Mouse (Mus musculus): ENCODE results near the gene Mrgprb4. TPM values are rescaled to one million over a fixed set of nuclear protein-coding genes. Genes with fewer than 3 reads are reported as not detected.
A peak's percentile ranks its signal among the peaks of the same experiment; 100 is the strongest.

Mrgprb4 gene
- not detected for total RNA-seq (2022)

DNA sequence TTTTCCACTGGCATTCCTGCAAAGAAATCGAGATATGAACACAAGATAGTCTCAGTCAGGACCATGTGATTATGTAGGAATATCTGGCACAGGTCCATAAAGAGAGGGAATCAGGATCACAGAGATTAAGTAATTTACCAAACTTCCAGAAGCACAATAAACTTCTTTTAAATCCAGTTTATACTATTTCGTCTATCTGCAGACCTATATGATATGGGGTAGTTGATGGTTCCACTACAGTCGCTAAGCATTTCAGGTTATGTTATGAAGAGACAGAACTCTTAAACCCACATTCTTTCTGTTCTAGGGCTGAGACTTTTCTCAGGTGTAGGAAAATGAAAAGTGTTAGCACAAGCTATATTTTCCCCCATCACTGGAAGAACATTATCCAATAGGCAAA lies at the start of gene Mrgprb4:
Mrgprb4 (minus strand) TSS at position 101 of the 400 bp plus-strand sequence.
- DNase-seq = no peak

GRCm38 (mm10) chr7:48226114-48226513 lies 27.0 kb upstream of the Mrgprb4 start:
- DNase-seq = no peak

DNA sequence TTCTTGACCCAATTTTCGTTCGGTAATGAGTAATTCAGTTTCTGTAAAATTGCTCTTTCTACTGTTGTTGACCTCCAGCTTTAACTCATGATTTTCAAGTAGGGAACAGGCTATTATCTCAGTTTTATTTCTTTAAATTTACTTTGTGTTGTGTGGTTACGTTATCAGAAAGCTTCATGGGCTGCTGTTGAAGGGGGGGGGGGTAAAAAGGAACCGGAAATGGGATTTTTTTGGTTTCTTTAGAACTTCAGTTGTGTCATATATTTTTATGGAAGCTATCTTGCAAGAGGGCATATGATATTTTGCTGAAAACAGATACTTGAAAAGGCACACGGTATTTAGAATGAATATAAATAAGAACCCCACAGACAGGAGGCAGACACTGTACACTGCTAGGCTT lies 26.0 kb upstream of the Mrgprb4 start:
- DNase-seq = no peak

DNA sequence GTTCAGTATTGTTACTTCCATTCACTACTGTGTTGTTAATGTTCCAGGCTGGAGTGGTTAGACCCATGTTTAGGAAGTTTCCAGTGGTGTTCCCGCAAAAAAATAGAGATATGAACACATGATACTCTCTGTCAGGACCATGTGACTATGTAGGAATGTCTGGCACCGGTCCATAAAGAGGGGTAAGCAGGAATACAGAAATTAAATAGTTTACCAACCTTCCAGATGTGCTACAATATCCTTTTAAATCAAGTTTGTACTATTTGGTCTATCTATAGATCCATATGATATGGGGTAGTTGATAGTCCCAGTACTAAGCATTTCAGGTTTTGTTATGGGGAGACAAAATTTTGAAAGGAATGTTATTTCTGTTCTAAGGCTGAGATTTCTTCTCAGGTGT lies 30.2 kb downstream of the Mrgprb4 start, which contains the start of gene Mrgprb5:
Mrgprb5 (minus strand) TSS at position 101 of the 400 bp plus-strand sequence.
- no peak for DNase-seq

DNA sequence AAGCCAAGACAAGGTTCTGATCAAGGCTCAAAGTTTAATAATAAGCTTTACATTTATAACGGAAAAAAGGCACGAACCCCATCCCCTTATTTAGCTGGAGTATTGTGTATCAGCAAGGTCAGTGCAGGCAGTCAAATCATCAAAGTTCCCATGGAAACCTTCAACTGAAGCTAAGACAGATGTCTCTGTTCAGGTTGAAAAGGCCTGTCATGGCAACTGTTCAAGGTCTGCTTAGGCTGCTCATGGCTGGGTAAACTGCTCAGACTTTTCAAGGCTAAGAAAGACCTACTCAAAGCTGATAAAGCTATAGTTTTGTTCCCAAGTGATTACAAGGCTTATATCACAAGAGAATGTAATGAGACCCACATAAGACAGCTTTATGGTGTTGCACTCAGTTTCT lies 31.6 kb downstream of the Mrgprb4 start:
- DNase-seq = peak; percentile 31

Other genes starting within 250 kb of the Mrgprb4 start
- gene Mrgpra4, start 217.2 kb downstream of the Mrgprb4 start, total RNA-seq (2022) = not detected
- not detected for gene Mrgprx1, start 171.7 kb downstream of the Mrgprb4 start, total RNA-seq (2022)
- gene Mrgprb5, start 30.3 kb downstream of the Mrgprb4 start, total RNA-seq (2022) = not detected
- gene Mrgprb8, start 189.2 kb upstream of the Mrgprb4 start, total RNA-seq (2022) = not detected